Mouse (Mus musculus): ENCODE measurements around the gene Atp4a. TPM values are rescaled to one million over a fixed set of nuclear protein-coding genes. Genes with fewer than 3 reads are reported as not detected.
"Not testable (repeated sequence)": the region's sequence is repeated elsewhere in the genome, so short reads cannot be mapped to it uniquely, and the experiment has no call there.

The Atp4a gene
- polyA plus RNA-seq, 1 experiment from 2014 or later: 2.5 TPM

GRCm38 (mm10) chr7:30728214-30728613, 16.2 kb downstream of the Atp4a start:
- Histone ChIP-seq H3K9me3 (ENCODE audit: control insufficient read depth, low read length) (no peaks in the 10 kb centered on the region), H3K9ac (ENCODE audit: low read depth, low read length) (peak overlapping the region; percentile 87), H3K36me3 (ENCODE audit: control insufficient read depth, insufficient read depth, low read length) (no peaks in the 10 kb centered on the region), H3K27ac (ENCODE audit: low read length) (0 out of 2 replicates have a peak overlapping the region, but pooled peaks have one; percentile 24), H3K4me1 (ENCODE audit: control insufficient read depth, insufficient read depth, low read length) (peaks cover 18% of the 10 kb centered on the region), H3K4me3 (ENCODE audit: low read length) (peak overlapping the region; percentile 82), H3K27me3 (replicated peaks; ENCODE audit: control insufficient read depth, insufficient read depth, low read length) (no peaks in the 10 kb centered on the region), H3K4me2 (ENCODE audit: low read depth, low read length) (peak overlapping the region; percentile 76)
- ATAC-seq: no peak
- WGBS: 69% methylated on average over 6 of the region's 6 CpGs

GRCm38 (mm10) chr7:30728739-30729395, 16.9 kb downstream of the Atp4a start:
- ATAC-seq: peak; percentile 54
- Histone ChIP-seq H3K9me3 (ENCODE audit: control insufficient read depth, low read length) (no peaks in the 10 kb centered on the region), H3K4me3 (ENCODE audit: low read length) (peak overlapping the region; percentile 82)

GRCm38 (mm10) chr7:30729396-30730063, 17.5 kb downstream of the Atp4a start, which contains the start of gene Tmem147:
Gene Tmem147, minus strand, starts transcription at chr7:30729540.
- WGBS: under 1% methylated on average over 60 of the region's 60 CpGs
- peak within 1 kb of the TSS; percentile 76 for H3K4me2 ChIP-seq (ENCODE audit: low read depth, low read length)
- H3K27ac ChIP-seq (ENCODE audit: low read length): peak within 1 kb of the TSS; percentile 86
- H3K36me3 ChIP-seq (ENCODE audit: control insufficient read depth, insufficient read depth, low read length): no peaks in the 10 kb centered on the region
- peak; percentile 98 for ATAC-seq
- peaks cover 18% of the 10 kb centered on the region for H3K4me1 ChIP-seq (ENCODE audit: control insufficient read depth, insufficient read depth, low read length)
- peak within 1 kb of the TSS; percentile 87 for H3K9ac ChIP-seq (ENCODE audit: low read depth, low read length)
- no peaks in the 10 kb centered on the region for H3K9me3 ChIP-seq (ENCODE audit: control insufficient read depth, low read length)
- H3K4me3 ChIP-seq (ENCODE audit: low read length): peak within 1 kb of the TSS; percentile 82
- no peaks in the 10 kb centered on the region for H3K27me3 ChIP-seq (replicated peaks; ENCODE audit: control insufficient read depth, insufficient read depth, low read length)

More at GRCm38 (mm10) chr7:30728739-30729395, 16.9 kb downstream of the Atp4a start:
- Histone ChIP-seq H3K27ac (ENCODE audit: low read length) (peak overlapping the region; percentile 86), H3K4me2 (ENCODE audit: low read depth, low read length) (peak overlapping the region; percentile 76), H3K36me3 (ENCODE audit: control insufficient read depth, insufficient read depth, low read length) (no peaks in the 10 kb centered on the region), H3K27me3 (replicated peaks; ENCODE audit: control insufficient read depth, insufficient read depth, low read length) (no peaks in the 10 kb centered on the region), H3K4me1 (ENCODE audit: control insufficient read depth, insufficient read depth, low read length) (peaks cover 18% of the 10 kb centered on the region), H3K9ac (ENCODE audit: low read depth, low read length) (peak overlapping the region; percentile 87)
- 6% methylated on average over 26 of the region's 26 CpGs for WGBS

GRCm38 (mm10) chr7:30730064-30730722, 18.2 kb downstream of the Atp4a start:
- not testable (repeated sequence) for H3K36me3 ChIP-seq (ENCODE audit: control insufficient read depth, insufficient read depth, low read length); ATAC-seq; H3K27me3 ChIP-seq (replicated peaks; ENCODE audit: control insufficient read depth, insufficient read depth, low read length); H3K9me3 ChIP-seq (ENCODE audit: control insufficient read depth, low read length)
- peak overlapping the region; percentile 76 for H3K4me2 ChIP-seq (ENCODE audit: low read depth, low read length)
- WGBS: 18% methylated on average over 15 of the region's 22 CpGs
- H3K27ac ChIP-seq (ENCODE audit: low read length): peak overlapping the region; percentile 86
- H3K9ac ChIP-seq (ENCODE audit: low read depth, low read length): peak overlapping the region; percentile 87
- peak overlapping the region; percentile 82 for H3K4me3 ChIP-seq (ENCODE audit: low read length)
- peaks cover 18% of the 10 kb centered on the region for H3K4me1 ChIP-seq (ENCODE audit: control insufficient read depth, insufficient read depth, low read length)

- H3K4me2 ChIP-seq (ENCODE audit: low read depth, low read length): no peak overlapping the region
- H3K27me3 ChIP-seq (replicated peaks; ENCODE audit: control insufficient read depth, insufficient read depth, low read length): no peaks in the 10 kb centered on the region
- 90% methylated on average over 3 of the region's 3 CpGs for WGBS
- no peak for ATAC-seq
- no peaks in the 10 kb centered on the region for H3K36me3 ChIP-seq (ENCODE audit: control insufficient read depth, insufficient read depth, low read length)
- no peaks in the 10 kb centered on the region for H3K9me3 ChIP-seq (ENCODE audit: control insufficient read depth, low read length)
- H3K27ac ChIP-seq (ENCODE audit: low read length): no peak overlapping the region
- H3K9ac ChIP-seq (ENCODE audit: low read depth, low read length): no peak overlapping the region
- no peaks in the 10 kb centered on the region for H3K4me1 ChIP-seq (ENCODE audit: control insufficient read depth, insufficient read depth, low read length)
- H3K4me3 ChIP-seq (ENCODE audit: low read length): no peak overlapping the region
These were observed 24.2 kb downstream of the Atp4a start for GRCm38 (mm10) chr7:30736211-30736610.

GRCm38 (mm10) chr7:30742570-30742969, 30.6 kb downstream of the Atp4a start:
- H3K27me3 ChIP-seq (replicated peaks; ENCODE audit: control insufficient read depth, insufficient read depth, low read length); H3K4me2 ChIP-seq (ENCODE audit: low read depth, low read length); ATAC-seq; H3K4me3 ChIP-seq (ENCODE audit: low read length); H3K27ac ChIP-seq (ENCODE audit: low read length); H3K9me3 ChIP-seq (ENCODE audit: control insufficient read depth, low read length); H3K36me3 ChIP-seq (ENCODE audit: control insufficient read depth, insufficient read depth, low read length); H3K9ac ChIP-seq (ENCODE audit: low read depth, low read length); H3K4me1 ChIP-seq (ENCODE audit: control insufficient read depth, insufficient read depth, low read length): not testable (repeated sequence)
- WGBS: 85% methylated on average over 2 of the region's 2 CpGs

- not testable (repeated sequence) for H3K27me3 ChIP-seq (replicated peaks; ENCODE audit: control insufficient read depth, insufficient read depth, low read length); H3K9me3 ChIP-seq (ENCODE audit: control insufficient read depth, low read length); H3K27ac ChIP-seq (ENCODE audit: low read length); H3K36me3 ChIP-seq (ENCODE audit: control insufficient read depth, insufficient read depth, low read length); H3K4me3 ChIP-seq (ENCODE audit: low read length); H3K4me2 ChIP-seq (ENCODE audit: low read depth, low read length); H3K4me1 ChIP-seq (ENCODE audit: control insufficient read depth, insufficient read depth, low read length); H3K9ac ChIP-seq (ENCODE audit: low read depth, low read length)
- ATAC-seq: peak; percentile 32; the same call in 1 of the 2 replicates
- WGBS: 40% methylated on average over 1 of the region's 4 CpGs
These were observed 31.6 kb downstream of the Atp4a start, which contains the start of gene Gapdhs for GRCm38 (mm10) chr7:30743617-30744016. Gene Gapdhs, minus strand, starts transcription at chr7:30743681.

- Histone ChIP-seq H3K4me1 (ENCODE audit: control insufficient read depth, insufficient read depth, low read length) (peaks cover 6% of the 10 kb centered on the region; the same call in 1 of the 2 replicates), H3K9ac (ENCODE audit: low read depth, low read length) (no peak overlapping the region), H3K36me3 (ENCODE audit: control insufficient read depth, insufficient read depth, low read length) (no peaks in the 10 kb centered on the region; the same call in 1 of the 2 replicates), H3K4me2 (ENCODE audit: low read depth, low read length) (no peak overlapping the region), H3K9me3 (ENCODE audit: control insufficient read depth, low read length) (no peaks in the 10 kb centered on the region), H3K27me3 (replicated peaks; ENCODE audit: control insufficient read depth, insufficient read depth, low read length) (no peaks in the 10 kb centered on the region), H3K4me3 (ENCODE audit: low read length) (no peak overlapping the region), H3K27ac (ENCODE audit: low read length) (no peak overlapping the region)
- 31% methylated on average over 4 of the region's 4 CpGs for WGBS
- peak; percentile 56 for ATAC-seq
These were observed 32.1 kb downstream of the Atp4a start for GRCm38 (mm10) chr7:30744022-30744598.
